Mouse (Mus musculus): ENCODE measurements around the gene Pgpep1.

Gene Pgpep1

GRCm38 (mm10) chr8:70607603-70607897 lies 52.6 kb downstream of the Pgpep1 start:
- no peak for DNase-seq

DNA sequence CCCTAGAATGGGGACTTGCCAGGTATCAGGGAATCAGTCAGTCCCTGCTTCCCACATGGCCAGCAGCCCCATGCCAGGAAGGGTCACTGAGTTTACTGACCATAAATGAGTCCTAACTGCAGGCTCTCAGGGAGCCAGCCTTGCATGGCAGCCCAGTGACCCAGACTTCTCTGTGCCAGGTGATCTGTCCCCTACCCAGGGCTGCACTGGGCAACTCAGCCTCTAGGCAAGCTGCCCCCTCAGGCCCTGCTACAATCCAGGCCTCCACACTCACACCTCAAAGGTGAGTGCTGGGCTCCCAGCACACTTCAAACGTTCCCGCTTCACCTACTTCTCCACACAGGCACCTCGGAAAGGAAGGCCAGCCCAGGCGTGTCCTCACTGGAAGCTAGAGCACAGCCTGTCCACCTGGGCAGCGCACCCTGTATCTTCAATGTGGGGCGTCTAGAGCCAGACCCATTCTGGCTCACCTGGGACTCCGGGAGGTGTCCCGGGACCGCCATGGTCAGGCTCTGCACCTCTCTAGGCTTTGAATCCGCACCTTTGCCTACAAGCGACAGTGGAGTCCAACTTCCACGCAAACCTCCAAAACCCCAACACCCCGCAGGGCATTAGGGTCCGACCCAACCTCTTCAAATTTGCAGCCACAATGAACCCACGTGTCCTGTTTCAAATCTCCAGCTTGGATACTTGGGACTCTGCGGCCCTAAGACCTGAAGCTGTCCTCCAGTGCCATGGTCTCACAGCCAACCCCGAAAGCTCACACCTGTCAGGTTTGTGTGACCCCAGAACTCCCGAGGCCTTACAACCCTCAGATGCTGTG lies 53.2 kb downstream of the Pgpep1 start:
- no peak for DNase-seq

DNA sequence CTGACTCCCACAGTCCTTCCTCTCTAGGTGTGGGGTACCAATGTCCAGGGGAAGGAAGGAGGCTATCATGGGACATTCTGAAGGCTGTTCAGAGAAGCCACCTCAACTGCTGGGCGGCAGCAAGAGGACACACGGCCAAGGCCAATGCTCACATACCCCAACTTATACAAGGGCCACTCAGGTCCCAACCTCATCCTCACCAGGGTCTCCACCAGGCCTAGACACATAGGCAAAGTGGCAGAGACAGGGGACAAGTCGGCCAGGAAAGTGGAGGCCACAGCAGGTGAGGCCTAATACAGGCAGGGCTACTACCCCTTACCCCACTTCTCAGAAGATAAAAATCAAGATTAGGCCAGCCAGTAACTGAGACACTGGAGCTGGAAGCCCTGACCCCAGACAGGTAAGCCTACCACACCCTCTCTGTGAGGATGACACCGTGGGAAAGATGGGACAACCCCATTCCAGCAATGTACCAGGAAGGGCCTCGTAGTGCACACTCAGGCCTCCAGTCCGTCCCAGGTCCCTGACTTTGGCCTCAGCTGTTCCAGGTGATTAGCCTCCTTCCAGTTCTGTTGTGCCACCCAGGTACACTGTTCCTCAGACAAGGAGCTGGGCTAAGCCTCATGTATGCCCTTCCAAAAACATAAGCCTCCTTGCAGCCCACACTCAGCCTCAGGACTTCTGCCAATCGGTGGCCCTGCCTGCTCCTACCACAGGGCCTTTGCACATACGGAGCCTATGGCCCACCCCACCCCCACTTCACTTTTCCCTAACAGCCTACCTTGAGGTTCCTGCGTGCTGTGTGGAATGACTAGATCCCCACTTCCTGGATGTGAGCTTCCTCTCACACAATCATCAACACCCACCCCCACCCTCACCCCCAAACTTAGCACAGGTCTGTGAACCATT lies 54.1 kb downstream of the Pgpep1 start:
- DNase-seq = no peak

DNA sequence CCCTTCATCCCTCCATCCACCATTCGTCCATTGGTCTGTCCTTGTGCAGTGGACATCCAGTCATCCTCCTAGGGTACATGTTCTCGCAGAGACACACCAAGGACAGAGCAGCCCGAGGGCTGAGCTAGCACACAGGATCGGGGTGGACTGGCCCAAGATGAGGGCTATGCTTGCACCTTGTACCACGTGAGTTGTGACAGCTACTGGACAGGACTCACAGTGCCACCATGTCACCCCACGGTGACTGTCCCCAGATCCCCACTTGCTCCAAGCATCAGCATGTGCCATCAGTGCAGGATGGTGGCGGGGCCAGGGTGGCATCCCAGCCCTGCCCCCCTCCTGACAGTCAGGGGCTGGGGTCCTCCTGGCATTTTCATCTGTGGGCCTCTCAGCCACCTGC lies 55.6 kb downstream of the Pgpep1 start:
- DNase-seq = no peak

DNA sequence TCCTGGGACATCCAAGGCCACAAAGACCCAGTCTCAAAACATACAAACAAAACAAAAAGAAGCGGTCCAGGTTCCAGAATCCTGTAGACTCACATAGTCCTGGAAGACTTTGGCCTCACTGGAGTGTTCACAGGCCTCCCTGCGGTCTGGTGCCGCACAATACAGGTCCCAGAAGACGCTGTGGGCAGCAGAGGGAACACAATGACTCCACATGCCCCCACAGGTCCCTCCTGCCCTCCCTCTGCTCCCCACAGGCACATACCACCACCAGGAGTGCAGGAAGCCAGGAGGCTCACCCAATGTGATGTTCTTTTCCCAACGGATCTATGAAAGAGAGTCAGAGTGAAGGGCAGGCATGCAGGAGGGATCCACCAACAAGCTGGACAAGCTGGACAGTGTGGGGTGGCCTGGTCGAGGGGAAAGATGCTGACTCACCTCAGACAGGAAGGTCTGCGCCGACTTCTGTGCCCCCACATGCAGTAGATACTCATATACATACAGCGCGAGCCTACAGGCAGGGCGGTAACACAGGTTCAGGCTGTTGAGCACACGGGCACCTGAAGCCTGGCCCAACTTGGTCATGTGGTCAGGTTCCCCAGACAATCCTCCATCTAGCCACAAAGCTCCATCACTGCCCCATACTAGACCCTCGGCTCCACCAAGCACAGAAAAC lies 57.9 kb downstream of the Pgpep1 start:
- no peak for DNase-seq

- DNase-seq = peak; percentile 90
These were observed 58.9 kb downstream of the Pgpep1 start for GRCm38 (mm10) chr8:70601271-70601649.

DNA sequence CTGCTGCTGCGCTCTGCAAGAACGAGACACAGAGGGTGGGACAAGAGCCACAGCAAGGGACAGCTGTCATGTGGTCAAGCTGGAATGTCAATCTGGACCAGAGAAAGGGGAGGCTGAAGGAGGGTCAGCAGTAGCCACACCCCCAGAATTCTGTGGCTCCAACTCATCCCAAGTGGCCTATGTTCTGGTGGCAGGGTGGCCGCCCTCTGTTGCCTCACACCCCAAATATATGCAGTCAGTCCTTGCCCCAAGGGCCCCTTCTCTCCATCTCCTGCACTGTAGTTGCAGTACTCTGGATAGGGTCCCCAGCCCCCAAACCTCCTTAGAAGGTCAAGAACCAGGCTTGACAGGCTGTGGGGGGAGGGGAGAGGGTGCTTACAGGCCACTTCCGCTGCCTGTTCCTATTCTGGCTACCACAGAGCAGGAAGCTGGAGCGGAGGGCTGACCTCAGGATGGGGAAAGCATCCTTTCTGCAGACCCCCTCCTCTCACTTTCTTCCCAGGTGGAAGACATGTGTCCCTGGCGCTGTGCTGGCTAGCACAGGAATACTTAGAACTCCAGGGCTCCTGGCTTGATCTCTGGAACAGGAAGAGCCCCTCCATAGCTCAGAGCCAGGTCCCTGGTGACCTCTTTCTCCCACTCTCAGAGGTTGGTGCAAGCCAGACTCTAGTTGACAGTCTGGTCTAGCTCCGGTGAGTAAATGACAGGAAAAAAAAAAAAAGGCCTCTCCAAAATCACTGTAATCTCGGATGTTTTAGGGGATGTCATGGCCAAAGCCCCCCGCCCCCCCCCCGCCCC lies 59.5 kb downstream of the Pgpep1 start:
- DNase-seq = peak; percentile 61

- DNase-seq = no peak
These were observed 60.5 kb downstream of the Pgpep1 start for GRCm38 (mm10) chr8:70599507-70600290.

GRCm38 (mm10) chr8:70598722-70599121 lies 61.5 kb downstream of the Pgpep1 start:
- DNase-seq = no peak

GRCm38 (mm10) chr8:70598283-70598682 lies 61.9 kb downstream of the Pgpep1 start:
- peak; percentile 91 for DNase-seq

DNA sequence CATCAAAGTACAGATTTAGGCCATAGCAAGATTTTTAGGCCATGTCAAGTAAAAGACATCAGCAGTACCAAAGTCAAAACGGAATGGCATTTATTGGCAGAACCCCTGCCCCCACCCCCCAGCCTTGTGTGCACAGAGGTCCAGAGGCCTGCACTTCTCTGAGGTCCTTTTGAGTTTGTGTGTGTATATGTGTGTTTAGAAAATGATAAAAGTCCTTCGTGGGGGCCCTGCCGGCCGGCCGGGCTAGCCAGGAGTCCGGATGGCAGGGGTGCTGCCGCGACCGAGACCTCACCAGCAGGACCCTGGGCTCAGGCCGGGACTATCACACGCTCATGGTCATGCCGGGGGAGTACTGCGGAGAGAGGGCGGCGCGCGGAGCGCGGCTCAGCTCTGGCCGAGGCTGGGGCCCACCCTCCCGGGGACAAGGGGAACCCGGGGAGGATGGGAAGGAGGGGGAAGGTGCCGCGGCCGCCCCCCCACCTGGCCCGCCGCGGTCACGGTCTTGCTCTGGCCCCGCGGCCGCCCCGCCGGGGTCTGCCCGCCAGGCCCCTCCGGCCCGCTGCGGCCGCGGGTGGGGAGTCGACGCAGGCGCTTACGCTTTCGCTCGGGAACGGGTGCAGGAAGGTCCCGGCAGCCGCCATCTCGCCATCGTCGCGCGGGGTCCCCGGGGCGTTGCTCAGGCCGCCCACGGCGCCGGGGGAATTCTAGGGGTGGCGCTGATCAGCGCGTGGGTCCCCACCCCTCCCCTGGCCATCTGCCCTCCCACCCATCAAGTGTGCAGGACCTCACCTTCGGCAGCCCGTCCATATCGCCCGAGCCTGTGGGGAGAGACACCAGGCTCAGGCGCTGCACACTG lies 62.5 kb downstream of the Pgpep1 start:
- DNase-seq = no peak

- no peak for DNase-seq
These were observed 63.3 kb downstream of the Pgpep1 start for GRCm38 (mm10) chr8:70596775-70597416.
